Mouse (Mus musculus) neural tube, embryonic 10.5 days (tissue): Measurements from ENCODE around the gene Cpne6.

Experiments used
- DNase-seq: peaks from one replicate; pipeline ENCODE4 v3.0.0-alpha.2; 2017; ENCODE audit warnings: low spot score; ENCODE audit errors: extremely low spot score

The Cpne6 gene

GRCm38 (mm10) chr14:55551347-55551746 is 41.1 kb downstream of the Cpne6 start:
- no peak for DNase-seq

GRCm38 (mm10) chr14:55551794-55552193 is 41.5 kb downstream of the Cpne6 start:
- DNase-seq: no peak

- DNase-seq: no peak
Measured at GRCm38 (mm10) chr14:55554635-55555034, 44.4 kb downstream of the Cpne6 start.

- no peak for DNase-seq
Measured at GRCm38 (mm10) chr14:55555788-55556187, 45.5 kb downstream of the Cpne6 start.

- DNase-seq: peak; percentile 61
Measured at GRCm38 (mm10) chr14:55557003-55557402, 46.8 kb downstream of the Cpne6 start.

- no peak for DNase-seq
Measured at GRCm38 (mm10) chr14:55557587-55557986, 47.3 kb downstream of the Cpne6 start.

GRCm38 (mm10) chr14:55558740-55559448 is 48.6 kb downstream of the Cpne6 start:
- DNase-seq: no peak

GRCm38 (mm10) chr14:55559799-55560201 is 49.6 kb downstream of the Cpne6 start, which contains the start of gene Dcaf11:
Dcaf11 (plus strand) TSS chr14:55560006.
- peak; percentile 93 for DNase-seq

- peak; percentile 98 for DNase-seq
Measured at GRCm38 (mm10) chr14:55560202-55561073, 50.2 kb downstream of the Cpne6 start, which contains the start of gene A730061H03Rik. A730061H03Rik (minus strand) TSS chr14:55560406.

GRCm38 (mm10) chr14:55561860-55562259 is 51.6 kb downstream of the Cpne6 start:
- no peak for DNase-seq

- DNase-seq: no peak
Measured at GRCm38 (mm10) chr14:55563249-55563648, 53.0 kb downstream of the Cpne6 start.

- DNase-seq: no peak
Measured at GRCm38 (mm10) chr14:55565748-55566147, 55.5 kb downstream of the Cpne6 start.
